Mouse (Mus musculus): Measurements from ENCODE around the gene Gm17359. TPM values are rescaled to one million over a fixed set of nuclear protein-coding genes. Genes with fewer than 3 reads are reported as not detected.

Gene Gm17359
- total and polyA plus RNA-seq, 3 experiments, result not detected

- no peak for DNase-seq (ENCODE audit: extremely low read depth)
- dilution Hi-C loops (cut with MboI; ENCODE audit: extremely low pct_ligation_motif_present, extremely low pct_unique_long_range_greater_than_20kb, low sequenced_read_pairs) (no loop called here), in situ Hi-C loops (cut with MboI; ENCODE audit: low pct_ligation_motif_present, low pct_unique_long_range_greater_than_20kb, low sequenced_read_pairs) (no loop called here)
- no peak overlapping the region for H3K27ac ChIP-seq (ENCODE audit: insufficient read depth, low read depth)
- no peak overlapping the region for H3K9ac ChIP-seq (ENCODE audit: insufficient read depth, low read depth)
- H3K4me1 ChIP-seq (ENCODE audit: control insufficient read depth in 1 of 2, insufficient read depth in 2 of 2), result no peaks in the 10 kb centered on the region
- H3K9me3 ChIP-seq (replicated peaks; ENCODE audit: low read length), result no peaks in the 10 kb centered on the region
- no peaks in the 10 kb centered on the region for H3K79me2 ChIP-seq (replicated peaks; ENCODE audit: control insufficient read depth, extremely low read depth, insufficient read depth, poor library complexity, severe bottlenecking)
- no peaks in the 10 kb centered on the region for H3K27me3 ChIP-seq (replicated peaks)
- H3K36me3 ChIP-seq (replicated peaks in 1 of 2; ENCODE audit: control insufficient read depth in 1 of 2, insufficient read depth in 1 of 2, low read length in 1 of 2), result no peaks in the 10 kb centered on the region
- TF ChIP-seq CHD1 (IDR thresholded peaks at IDR 0.05; ENCODE audit: low read depth, low read length) (no peak), ETS1 (conservative IDR thresholded peaks at IDR 0.05; ENCODE audit: low read depth, low read length) (no peak), ZKSCAN1 (IDR thresholded peaks at IDR 0.05; ENCODE audit: borderline replicate concordance, low read depth, low read length) (no peak), PAX5 (IDR thresholded peaks at IDR 0.05; ENCODE audit: low read length) (no peak), HCFC1 (IDR thresholded peaks at IDR 0.05; ENCODE audit: low read depth, low read length) (no peak), IRF4 (IDR thresholded peaks at IDR 0.05; ENCODE audit: low read depth, low read length) (no peak), JUN (IDR thresholded peaks at IDR 0.05; ENCODE audit: insufficient read depth, low read depth, low read length) (no peak), NRF1 (IDR thresholded peaks at IDR 0.05; ENCODE audit: low read depth, low read length) (no peak), MAFK (IDR thresholded peaks at IDR 0.05; ENCODE audit: insufficient replicate concordance, low read length) (no peak), EP300 (IDR thresholded peaks at IDR 0.05; ENCODE audit: low read length) (no peak), ELF1 (IDR thresholded peaks at IDR 0.05; ENCODE audit: low read depth, low read length) (no peak), TBP (conservative IDR thresholded peaks at IDR 0.05; ENCODE audit: low read depth, low read length) (no peak), KAT2A (IDR thresholded peaks at IDR 0.05; ENCODE audit: insufficient replicate concordance, low read length) (no peak), USF1 (IDR thresholded peaks at IDR 0.05; ENCODE audit: low read depth, low read length) (no peak), MXI1 (IDR thresholded peaks at IDR 0.05; ENCODE audit: low read depth, low read length) (no peak), RCOR1 (conservative IDR thresholded peaks at IDR 0.05; ENCODE audit: low read depth, low read length) (no peak), ZC3H11A (IDR thresholded peaks at IDR 0.05; ENCODE audit: low read depth, low read length) (no peak), SIN3A (IDR thresholded peaks at IDR 0.05; ENCODE audit: low read length) (no peak), CTCF (conservative IDR thresholded peaks at IDR 0.05 in 1 of 2, IDR thresholded peaks at IDR 0.05 in 1 of 2; ENCODE audit: low read depth in 2 of 2, low read length in 2 of 2) (no peak), MYC (IDR thresholded peaks at IDR 0.05; ENCODE audit: low read depth, low read length) (no peak)
- no peak overlapping the region for H3K4me3 ChIP-seq (replicated peaks in 1 of 3; ENCODE audit: low read depth in 2 of 3, low read length in 2 of 3, poor library complexity in 1 of 3)
- no peak overlapping the region for H3K4me2 ChIP-seq (ENCODE audit: insufficient read depth, low read depth, poor library complexity, severe bottlenecking)
These were observed 43.6 kb downstream of the Gm17359 start for GRCm38 (mm10) chr3:79379873-79380595.

- dilution Hi-C loops (cut with MboI; ENCODE audit: extremely low pct_ligation_motif_present, extremely low pct_unique_long_range_greater_than_20kb, low sequenced_read_pairs), result no loop called here
- H3K27ac ChIP-seq (ENCODE audit: insufficient read depth, low read depth), result no peak overlapping the region
- no peaks in the 10 kb centered on the region for H3K9me3 ChIP-seq (replicated peaks; ENCODE audit: low read length)
- H3K4me3 ChIP-seq (replicated peaks in 1 of 3; ENCODE audit: low read depth in 2 of 3, low read length in 2 of 3, poor library complexity in 1 of 3), result no peak overlapping the region
- no peaks in the 10 kb centered on the region for H3K79me2 ChIP-seq (replicated peaks; ENCODE audit: control insufficient read depth, extremely low read depth, insufficient read depth, poor library complexity, severe bottlenecking)
- H3K27me3 ChIP-seq (replicated peaks), result no peaks in the 10 kb centered on the region
- in situ Hi-C loops (cut with MboI; ENCODE audit: low pct_ligation_motif_present, low pct_unique_long_range_greater_than_20kb, low sequenced_read_pairs), result no loop called here
- no peak overlapping the region for H3K9ac ChIP-seq (ENCODE audit: insufficient read depth, low read depth)
- no peak for DNase-seq (ENCODE audit: extremely low read depth)
- no peak overlapping the region for H3K4me2 ChIP-seq (ENCODE audit: insufficient read depth, low read depth, poor library complexity, severe bottlenecking)
- TF ChIP-seq MAFK (IDR thresholded peaks at IDR 0.05; ENCODE audit: insufficient replicate concordance, low read length), result no peak
- no peak for TF ChIP-seq NELFE (IDR thresholded peaks at IDR 0.05; ENCODE audit: low read depth, low read length)
- no peak for TF ChIP-seq CTCF (conservative IDR thresholded peaks at IDR 0.05 in 1 of 2, IDR thresholded peaks at IDR 0.05 in 1 of 2; ENCODE audit: low read depth in 2 of 2, low read length in 2 of 2)
- TF ChIP-seq TBP (conservative IDR thresholded peaks at IDR 0.05; ENCODE audit: low read depth, low read length), result no peak
- TF ChIP-seq E2F4 (IDR thresholded peaks at IDR 0.05; ENCODE audit: insufficient replicate concordance, low read depth, low read length), result no peak
- TF ChIP-seq SIN3A (IDR thresholded peaks at IDR 0.05; ENCODE audit: low read length), result no peak
- no peak for TF ChIP-seq NRF1 (IDR thresholded peaks at IDR 0.05; ENCODE audit: low read depth, low read length)
- TF ChIP-seq USF1 (IDR thresholded peaks at IDR 0.05; ENCODE audit: low read depth, low read length), result no peak
- TF ChIP-seq KAT2A (IDR thresholded peaks at IDR 0.05; ENCODE audit: insufficient replicate concordance, low read length), result no peak
- TF ChIP-seq MAZ (IDR thresholded peaks at IDR 0.05; ENCODE audit: low read depth, low read length), result no peak
- TF ChIP-seq RCOR1 (conservative IDR thresholded peaks at IDR 0.05; ENCODE audit: low read depth, low read length), result no peak
- no peak for TF ChIP-seq SMC3 (IDR thresholded peaks at IDR 0.05; ENCODE audit: low read depth, low read length)
- no peak for TF ChIP-seq JUND (conservative IDR thresholded peaks at IDR 0.05; ENCODE audit: low read depth, low read length)
- TF ChIP-seq ELF1 (IDR thresholded peaks at IDR 0.05; ENCODE audit: low read depth, low read length), result no peak
- TF ChIP-seq JUN (IDR thresholded peaks at IDR 0.05; ENCODE audit: insufficient read depth, low read depth, low read length), result no peak
- no peaks in the 10 kb centered on the region for H3K36me3 ChIP-seq (replicated peaks in 1 of 2; ENCODE audit: control insufficient read depth in 1 of 2, insufficient read depth in 1 of 2, low read length in 1 of 2)
- no peaks in the 10 kb centered on the region for H3K4me1 ChIP-seq (ENCODE audit: control insufficient read depth in 1 of 2, insufficient read depth in 2 of 2)
These were observed 44.9 kb downstream of the Gm17359 start for GRCm38 (mm10) chr3:79381398-79381797.
